Mouse (Mus musculus): Measurements from ENCODE around the gene Igfbp5.

The Igfbp5 gene

GRCm38 (mm10) chr1:72809951-72810675, 64.6 kb downstream of the Igfbp5 start:
- no peak for DNase-seq (ENCODE audit: low read depth, low spot score)

- DNase-seq (ENCODE audit: low read depth, low spot score) = no peak
Observed at GRCm38 (mm10) chr1:72809304-72809703, 65.4 kb downstream of the Igfbp5 start.
